Mouse (Mus musculus) right cerebral cortex, postnatal 36 days (tissue): ENCODE results near the gene Mrvi1.
A peak's percentile ranks its signal among the peaks of the same experiment; 100 is the strongest.
"Not testable (repeated sequence)": the region's sequence is repeated elsewhere in the genome, so short reads cannot be mapped to it uniquely, and the experiment has no call there.

Experiments used
- DNase-seq, 2 experiments: peaks; one replicate each; pipeline ENCODE4 v3.0.0; 2022; ENCODE audit warnings: low spot score in 2 of 2, mixed read lengths in 1 of 2

Mrvi1 gene

DNA sequence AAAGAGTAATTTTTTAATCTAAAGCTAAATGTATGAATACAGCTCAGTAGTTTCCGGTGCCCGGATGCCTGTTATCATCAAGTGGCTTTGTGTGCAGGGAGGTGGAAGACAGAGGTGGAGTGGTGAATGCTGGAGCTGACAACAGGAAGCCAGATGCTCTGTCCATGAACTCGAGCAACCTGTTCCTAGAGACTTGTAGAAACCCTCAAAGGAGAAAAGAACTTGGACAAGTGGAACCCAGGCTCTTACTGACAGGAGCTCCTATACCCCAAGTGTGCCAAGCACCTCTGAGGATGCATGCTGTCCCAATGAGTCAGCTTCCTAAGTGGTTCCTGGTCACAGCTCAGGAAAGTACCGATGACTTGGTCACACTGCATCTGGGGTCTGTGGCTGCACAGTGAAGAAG, 41.1 kb downstream of the Mrvi1 start:
- no peak for DNase-seq

GRCm38 (mm10) chr7:110935815-110936762, 46.2 kb downstream of the Mrvi1 start:
- DNase-seq = no peak

- no peak for DNase-seq
Measured at GRCm38 (mm10) chr7:110933999-110934398, 48.3 kb downstream of the Mrvi1 start.

DNA sequence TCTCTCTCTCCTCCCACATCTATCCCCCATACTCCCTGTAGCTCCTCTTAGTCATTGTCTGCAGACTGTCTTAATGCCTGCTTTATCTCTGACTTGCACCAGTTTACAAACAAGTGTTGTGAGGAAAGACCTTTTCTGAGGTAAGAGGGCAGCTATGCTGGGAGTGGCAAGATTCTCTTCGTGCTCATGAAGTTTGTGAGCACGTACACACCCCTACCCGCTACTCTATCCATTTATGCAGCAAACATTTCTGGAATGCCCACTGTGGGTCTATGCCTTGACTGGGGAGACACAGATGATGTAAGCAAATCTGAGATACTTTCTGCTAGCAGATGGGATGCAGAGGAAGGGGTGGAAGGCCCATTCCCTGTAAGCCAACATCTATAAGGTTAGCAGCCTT, 48.9 kb downstream of the Mrvi1 start:
- DNase-seq = no peak

- DNase-seq = peak in 1 of 2 experiments; percentile 17
Measured at GRCm38 (mm10) chr7:110930118-110930854, 52.0 kb downstream of the Mrvi1 start.

GRCm38 (mm10) chr7:110926562-110926961, 55.7 kb downstream of the Mrvi1 start:
- DNase-seq = no peak

GRCm38 (mm10) chr7:110920331-110921261, 61.7 kb downstream of the Mrvi1 start:
- DNase-seq = no peak

- no peak for DNase-seq
Measured at GRCm38 (mm10) chr7:110919721-110920120, 62.5 kb downstream of the Mrvi1 start.

GRCm38 (mm10) chr7:110915913-110916312, 66.3 kb downstream of the Mrvi1 start:
- no peak for DNase-seq

DNA sequence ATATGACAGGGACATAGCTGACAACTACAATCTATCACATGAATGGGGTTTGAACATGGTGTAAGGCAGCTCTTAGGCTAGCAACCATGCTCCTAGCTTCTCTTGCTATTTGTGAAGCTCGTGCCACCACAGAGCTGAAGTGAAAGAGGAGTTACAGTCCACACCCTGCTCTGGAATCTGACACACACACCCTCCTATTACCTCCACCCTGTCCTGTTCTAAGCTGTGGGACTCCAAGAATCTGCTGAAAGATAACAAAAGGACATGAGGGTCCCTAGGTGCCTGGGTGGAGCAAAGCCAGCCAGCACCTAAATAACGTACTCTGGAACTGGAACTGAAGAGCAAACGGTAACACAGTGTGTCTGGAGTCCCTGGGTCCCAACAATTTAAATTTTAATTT, 67.7 kb downstream of the Mrvi1 start:
- DNase-seq = no peak

DNA sequence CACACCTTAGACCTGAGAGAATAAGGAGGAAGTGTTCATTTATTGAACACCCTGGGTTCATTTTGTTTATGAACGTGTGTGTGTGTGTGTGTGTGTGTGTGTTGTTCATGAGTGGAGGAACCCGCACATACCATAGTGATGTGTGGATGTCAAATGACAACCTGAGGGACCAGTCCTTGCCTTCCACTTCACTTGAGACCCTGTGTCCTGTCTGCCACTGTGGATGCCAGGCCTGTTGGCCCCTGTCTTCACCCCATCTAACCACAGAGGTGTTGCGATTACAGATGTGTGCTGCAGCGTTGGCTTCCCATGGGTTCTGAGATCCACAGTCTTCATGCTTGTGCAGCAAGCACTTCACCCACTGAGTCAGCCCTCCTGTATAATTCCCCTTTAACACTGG, 68.5 kb downstream of the Mrvi1 start:
- DNase-seq = no peak

DNA sequence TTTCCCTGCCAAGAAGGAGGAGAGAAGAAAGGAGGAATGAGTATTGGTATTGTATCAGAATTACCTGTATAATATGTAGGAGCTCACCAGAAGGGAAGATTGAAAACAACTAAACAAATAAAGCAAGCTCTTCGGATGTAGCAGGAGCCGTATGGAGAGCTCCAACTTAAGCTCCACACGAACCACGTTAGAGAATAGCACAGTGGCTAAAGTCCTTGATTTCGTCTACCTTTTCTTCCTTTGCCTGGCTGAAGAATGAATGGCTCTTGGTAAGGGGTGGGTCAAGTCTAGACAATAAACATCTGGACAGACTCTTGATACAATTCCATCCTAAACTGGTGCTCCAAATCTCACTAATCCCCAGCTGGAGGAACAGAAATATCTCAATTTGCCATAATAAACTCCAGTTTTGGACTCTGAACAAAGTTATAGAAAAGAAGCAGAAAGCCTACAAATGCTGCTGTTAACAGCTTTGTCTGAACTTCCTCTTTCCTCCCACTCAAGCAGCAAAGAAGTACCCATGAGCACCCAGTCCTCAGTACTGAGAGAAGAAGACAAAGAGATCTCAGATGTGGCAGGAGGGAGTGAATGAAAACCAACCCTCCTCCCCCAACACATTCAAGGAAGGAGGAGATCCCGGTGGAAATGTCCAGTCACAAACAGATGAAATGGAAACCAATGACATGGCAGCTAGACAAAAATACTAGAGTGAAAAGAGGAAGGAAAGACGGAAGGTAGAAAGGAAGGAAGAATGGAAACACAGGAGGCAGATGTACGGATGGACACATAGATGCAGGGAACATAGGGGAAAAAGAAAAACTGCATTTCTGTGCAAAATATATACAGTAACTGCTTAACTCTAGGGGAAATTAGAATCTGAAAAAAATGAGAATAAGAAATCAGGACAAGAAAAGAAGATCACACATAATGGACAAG, 73.8 kb downstream of the Mrvi1 start:
- DNase-seq = no peak

DNA sequence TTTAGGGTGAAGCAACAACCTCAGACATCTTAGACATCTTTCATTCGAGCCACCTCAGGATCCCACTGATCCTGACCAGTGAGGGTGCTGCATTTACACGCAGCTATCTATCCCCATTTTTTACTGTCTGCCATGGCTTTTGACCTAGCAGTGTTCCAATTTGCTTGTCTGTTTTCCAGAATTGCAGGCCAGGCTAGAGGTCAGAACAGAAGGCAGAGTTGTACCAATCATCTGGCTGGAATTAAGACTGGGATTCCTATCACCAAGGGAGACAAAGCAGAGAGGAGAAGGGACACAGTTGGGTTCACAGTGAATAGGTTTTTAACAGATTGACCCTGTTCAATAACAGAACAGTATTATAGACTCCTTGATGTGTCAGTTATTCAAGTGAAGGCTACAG, 75.7 kb downstream of the Mrvi1 start:
- DNase-seq = no peak

DNA sequence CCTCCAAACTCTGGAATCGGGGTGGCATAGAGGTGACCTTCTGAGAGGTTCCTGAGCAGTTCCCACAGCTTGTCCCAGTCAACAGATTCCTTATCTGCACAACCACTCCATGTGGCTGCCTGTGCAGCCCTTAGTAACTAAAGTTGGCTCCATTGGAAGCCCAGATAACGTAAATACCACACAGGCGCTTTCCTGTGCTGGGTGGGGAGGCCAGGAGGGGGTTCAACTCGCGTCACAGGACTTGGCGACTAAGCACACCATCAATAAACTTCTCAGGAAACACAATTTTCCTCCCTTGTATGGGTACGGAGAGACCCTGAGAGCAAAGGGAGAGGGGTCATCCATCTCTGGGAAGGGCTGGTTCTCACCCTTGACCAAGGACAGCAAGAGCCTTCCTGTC, 79.0 kb downstream of the Mrvi1 start:
- DNase-seq = no peak

DNA sequence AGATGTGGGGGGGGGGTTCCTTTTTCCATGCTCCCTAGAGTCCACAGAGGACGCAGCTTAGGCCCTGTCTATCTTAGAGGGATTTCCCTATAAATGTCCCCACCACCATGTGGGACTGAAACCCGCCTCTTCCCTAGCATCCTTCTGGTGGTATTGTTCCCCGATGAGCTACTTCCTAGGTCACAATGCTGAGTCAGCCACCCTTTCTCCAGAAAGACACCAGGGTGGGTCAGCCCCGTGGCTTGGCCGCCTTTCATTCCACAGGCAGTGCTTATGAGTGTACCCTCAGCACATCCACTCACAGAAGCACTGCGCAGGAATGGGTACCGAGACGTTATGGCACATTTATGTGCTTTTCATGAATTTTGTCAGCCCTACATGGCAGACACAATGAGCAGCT, 85.1 kb downstream of the Mrvi1 start:
- DNase-seq = no peak

GRCm38 (mm10) chr7:110896453-110896852, 85.8 kb downstream of the Mrvi1 start:
- DNase-seq = no peak

DNA sequence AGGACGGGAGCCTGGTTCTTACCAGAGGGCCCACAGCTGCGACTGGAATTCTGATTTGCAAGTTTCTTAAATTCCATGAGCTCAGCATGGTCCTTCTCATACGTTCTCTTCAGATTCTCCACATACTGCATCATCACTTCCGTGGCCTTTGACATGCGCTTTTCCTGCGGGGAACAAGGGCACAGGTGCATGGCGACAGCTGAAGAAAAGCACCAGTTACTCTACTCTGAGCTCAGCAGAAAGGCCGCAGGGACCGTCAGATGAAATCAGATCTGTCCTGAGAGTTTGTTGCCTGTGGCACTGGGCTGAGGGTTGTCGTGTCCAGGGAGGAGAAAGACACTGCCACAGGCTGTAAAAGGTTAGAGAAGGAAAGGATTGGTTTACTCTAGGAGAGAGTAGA, 86.5 kb downstream of the Mrvi1 start:
- not testable (repeated sequence) for DNase-seq

DNA sequence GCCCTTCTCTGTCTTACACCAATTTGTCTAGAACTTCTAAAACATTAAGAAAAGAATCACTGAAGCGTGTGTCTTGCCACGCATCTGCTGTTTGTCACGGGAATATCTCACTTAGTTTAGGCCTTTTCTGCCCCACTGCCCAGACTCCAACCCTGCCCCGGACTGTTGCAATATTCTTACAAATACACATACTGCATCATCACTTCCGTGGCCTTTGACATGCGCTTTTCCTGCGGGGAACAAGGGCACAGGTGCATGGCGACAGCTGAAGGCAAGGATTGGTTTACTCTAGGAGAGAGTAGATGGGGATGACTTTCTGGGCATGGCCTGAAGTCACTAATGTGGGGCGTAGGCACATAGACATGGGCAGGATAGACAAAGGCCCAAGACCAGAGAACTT, 87.6 kb downstream of the Mrvi1 start:
- no peak for DNase-seq

DNA sequence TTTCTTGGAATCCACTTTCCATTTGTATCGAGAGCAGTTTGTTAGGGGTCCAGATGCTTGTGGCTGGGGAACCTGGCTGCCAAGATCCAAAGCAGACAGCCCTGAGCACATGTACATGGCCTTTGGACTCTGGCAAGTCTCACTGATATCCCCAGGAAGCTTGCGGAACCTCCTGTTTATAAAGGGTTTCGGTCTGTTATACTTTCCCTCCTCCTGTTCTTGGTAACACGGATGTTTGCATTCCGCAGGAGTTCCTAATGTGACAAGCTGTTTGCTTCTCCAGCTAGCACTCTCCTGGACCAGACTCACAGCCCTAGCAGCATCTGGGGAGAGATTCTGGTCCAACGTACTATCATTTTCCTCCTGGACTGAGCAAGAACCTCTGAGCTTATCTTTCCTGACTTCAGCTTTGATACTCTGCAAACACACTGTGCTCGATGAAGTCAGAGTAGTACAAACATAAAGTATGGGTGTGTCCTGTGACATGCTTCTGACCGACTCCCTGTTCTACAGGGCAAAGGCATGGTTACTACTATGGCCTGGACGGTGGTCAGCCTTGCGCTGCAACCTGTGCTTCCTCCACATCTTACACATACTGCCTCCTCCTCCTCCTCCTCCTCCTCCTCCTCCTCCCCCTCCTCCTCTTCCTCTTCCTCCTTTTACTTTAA, 88.2 kb downstream of the Mrvi1 start:
- no peak for DNase-seq

- DNase-seq = no peak
Measured at GRCm38 (mm10) chr7:110891501-110891986, 90.7 kb downstream of the Mrvi1 start.
